Mouse (Mus musculus) c-Kit-positive CD71-negative TER-119-negative erythroid progenitor cells, embryonic 14.5 days (primary cell): ENCODE data around the gene D430042O09Rik.
"Not testable (repeated sequence)": the region's sequence is repeated elsewhere in the genome, so short reads cannot be mapped to it uniquely, and the experiment has no call there.

Experiments used
- DNase-seq: peaks from one replicate; pipeline ENCODE4 v3.0.0-alpha.2; 2013; ENCODE audit warnings: low read depth

D430042O09Rik gene

DNA sequence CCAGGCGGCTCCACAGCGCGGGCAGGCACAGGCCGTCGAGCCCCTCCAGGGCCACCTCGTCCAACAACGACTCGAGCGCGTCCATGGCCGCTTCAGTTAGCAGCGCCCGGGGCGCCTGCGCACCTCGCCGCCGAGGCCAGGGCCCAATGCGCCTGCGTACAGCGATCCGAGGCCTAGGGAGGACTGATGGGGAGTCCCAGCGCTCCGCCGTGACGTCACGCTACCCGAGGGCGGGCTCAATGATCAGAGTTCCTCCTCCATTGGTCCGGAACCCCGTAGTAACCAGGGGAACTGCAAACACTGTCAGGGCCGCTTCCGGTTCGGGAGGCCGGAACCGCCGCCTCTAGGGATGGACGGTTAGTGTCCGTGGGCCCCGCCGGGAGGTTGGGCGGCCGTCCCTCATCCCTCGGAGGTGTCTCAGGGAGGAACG lies at the start of gene D430042O09Rik, which contains the start of gene Gtf3c1:
Gene D430042O09Rik (plus strand): TSS at position 296 of the 430 bp plus-strand sequence.
Gene Gtf3c1 (minus strand): TSS at position 188 of the 430 bp plus-strand sequence.
- DNase-seq: peak; percentile 99

DNA sequence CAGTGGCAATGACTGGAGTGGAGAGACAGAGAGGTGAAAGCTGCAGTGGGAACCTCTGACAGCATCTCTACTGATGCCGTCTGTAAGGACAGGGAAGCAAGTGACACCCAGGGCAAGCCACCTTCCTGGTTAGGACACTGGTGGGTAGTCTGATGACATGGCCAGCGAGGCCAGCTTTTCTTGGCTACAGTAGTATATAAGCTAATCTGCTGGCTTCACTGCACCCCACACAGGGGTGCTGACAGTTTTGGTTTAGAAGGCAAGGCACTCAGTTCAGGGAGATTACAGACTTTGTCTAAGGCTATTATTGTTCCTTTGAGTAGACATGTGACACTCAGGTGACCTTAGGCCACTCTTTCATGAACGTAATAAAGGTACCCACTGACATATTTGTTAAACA lies 44.0 kb upstream of the D430042O09Rik start:
- no peak for DNase-seq

DNA sequence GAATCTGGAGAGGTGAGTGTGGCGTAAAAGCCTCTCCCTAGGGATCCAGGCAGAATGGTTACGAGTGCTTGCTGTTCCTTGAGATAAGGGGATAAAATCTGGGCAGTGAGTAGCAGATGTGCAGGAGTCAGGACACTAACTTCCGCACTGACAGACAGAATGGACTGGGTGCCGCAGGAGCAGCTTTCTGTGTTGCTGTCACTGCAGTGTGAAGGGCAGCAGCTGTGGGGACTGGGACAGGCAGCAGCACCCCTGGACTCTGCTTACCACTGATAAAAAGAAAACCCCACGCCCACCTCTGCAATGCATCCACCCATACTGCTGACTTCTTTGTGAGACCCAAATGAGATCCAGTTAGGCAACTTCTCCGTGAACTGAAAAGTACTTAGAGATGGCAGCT lies 36.8 kb upstream of the D430042O09Rik start:
- no peak for DNase-seq

DNA sequence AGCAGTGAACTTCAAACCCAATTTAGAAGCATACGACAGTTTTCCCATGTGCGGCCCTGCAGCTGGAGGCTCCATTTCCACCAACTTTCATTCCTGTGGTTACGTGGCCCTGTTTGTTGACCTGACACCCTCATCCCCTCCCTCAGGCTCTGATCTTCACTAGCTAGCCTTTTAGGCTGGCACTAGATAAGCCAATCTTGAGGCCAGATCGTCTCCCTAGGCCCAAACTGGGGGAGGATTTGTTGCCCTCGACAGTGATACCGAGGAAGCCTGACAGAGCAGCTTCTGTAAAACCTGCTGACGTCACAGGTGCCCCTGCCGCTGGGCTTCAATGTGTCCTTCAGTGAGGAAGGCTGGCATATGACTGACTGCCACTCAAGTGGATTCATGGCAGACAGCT lies 36.3 kb upstream of the D430042O09Rik start:
- no peak for DNase-seq

DNA sequence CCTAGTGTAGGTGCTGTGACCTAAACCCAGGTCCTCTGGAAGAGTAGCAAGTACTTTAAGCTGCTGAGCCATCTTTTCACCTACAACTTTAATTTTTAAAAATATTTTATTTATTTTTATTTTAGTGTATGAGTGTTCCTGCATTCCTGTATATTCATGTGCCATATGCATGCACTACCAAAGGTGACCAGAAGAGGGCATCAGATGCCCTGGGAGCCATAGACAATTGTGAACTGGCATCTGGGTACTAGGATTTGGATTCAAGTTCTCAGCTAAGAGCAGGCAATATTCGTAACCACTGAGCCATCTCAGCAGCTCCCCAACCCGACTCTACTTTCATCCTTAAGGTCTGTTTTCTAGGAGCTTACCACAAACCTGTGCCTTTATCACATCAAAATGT lies 32.8 kb upstream of the D430042O09Rik start:
- peak; percentile 44 for DNase-seq

DNA sequence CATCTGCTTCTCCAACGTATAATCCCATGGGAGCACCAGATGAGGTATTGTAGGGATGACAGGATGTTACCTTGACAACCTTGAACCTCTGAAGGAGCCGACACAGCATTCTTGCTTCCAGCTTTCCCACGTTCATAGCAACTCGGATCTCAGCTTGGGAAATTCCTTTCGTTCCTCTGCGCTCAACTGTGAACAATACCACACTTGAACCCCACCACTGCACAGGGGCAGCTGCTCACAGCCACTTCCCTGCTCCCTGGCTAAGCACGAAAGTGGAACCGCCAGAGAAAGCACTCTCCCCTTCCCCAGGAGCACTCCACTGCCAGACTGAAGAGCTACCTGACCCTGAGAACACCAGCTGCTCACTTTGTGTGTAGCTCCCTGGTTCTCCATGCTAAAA lies 28.9 kb upstream of the D430042O09Rik start:
- no peak for DNase-seq

DNA sequence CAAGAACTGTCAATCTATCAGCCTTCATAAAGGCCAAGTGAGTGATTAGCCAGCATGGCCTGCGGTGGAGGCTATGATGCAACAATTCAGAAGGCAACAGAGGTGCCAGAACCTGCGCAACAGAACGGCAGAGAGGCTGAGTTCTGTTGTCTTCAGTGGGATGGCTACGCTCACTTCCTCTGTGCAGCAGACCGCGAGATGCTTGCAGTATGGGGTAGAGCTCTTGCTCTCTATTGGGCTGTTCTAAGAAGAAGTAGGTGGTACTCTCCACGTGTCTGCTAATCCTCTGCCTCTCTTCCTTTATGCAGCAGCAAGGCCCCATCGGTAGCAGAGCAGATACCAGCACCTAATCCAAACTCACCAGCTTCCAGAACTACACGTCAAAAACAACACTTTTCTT lies 27.8 kb upstream of the D430042O09Rik start:
- no peak for DNase-seq

DNA sequence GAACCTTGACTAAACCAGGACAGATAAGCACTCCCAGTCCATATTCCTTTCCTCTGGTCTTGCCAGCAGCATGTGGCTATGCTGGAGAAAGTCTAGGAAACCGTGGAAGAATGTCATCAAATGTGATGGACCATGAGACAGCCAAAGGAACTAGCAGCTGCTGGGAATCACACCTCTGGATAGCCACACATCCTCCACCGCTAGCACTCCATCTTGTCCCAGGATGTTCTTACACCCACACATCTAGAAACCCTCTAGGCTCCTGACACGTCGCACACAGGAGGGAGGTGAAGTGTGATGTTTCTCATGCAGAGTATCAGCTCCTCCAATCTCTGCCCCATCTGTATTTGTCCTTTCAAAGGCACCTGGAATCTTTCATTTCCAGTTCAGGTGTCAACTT lies 17.2 kb upstream of the D430042O09Rik start:
- no peak for DNase-seq

DNA sequence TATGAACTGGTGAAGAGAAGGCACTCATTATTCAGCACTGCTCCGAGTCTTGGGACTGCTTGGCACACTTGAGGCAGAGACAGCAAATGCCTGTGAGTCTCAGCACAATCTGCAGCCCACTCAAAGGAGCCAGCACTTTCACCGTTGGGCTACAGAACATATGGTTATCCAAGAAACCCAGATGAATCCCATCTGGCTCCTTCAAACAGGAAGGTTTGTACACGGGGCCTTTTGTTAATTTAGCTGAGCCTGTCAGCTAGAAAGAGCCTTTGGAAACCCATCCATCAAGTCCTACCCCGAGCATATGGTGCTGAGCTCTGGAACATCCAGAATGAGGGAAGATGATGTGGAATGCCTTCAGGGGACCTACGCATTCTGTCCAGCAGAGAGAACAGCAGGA lies 13.6 kb upstream of the D430042O09Rik start:
- no peak for DNase-seq

DNA sequence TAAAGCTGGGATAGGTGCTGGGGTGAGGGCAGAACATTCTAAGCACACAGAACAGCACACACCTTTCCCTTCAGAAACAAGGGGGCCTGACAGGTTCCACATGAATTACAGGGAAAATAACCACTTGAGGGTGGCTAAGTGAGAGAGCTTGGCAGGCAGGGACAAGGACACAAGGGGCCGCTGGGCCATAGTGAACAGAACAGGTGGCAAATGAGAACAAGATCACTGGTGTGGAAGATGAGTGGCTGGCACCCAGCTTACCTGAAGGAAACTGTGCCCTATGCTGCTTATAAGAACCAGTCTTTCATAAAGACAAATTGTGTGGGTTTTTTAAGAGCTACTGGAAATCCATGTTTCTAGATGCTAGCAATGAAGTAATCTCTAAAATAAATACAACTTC lies 4.9 kb upstream of the D430042O09Rik start:
- DNase-seq: no peak

DNA sequence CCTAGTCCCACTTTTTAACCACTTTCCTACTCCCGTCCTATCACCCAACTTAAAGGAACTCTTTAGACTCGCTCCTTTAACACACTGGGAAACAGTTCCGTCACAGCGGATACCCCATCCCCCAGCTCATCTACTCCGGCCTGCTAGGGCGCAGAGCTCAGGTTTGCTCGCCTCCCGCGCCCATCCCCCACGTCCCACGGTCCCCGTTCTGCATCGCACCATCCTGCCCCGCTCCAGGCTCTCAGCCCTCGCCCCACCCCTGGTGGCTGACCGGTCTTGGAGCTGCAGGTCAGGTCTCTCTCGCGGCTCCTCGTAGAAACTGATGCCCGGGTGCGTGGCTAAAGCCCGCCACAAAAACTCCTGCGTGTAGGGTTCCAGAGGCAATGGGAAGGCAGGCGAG lies 502 bp upstream of the D430042O09Rik start:
- DNase-seq: no peak

DNA sequence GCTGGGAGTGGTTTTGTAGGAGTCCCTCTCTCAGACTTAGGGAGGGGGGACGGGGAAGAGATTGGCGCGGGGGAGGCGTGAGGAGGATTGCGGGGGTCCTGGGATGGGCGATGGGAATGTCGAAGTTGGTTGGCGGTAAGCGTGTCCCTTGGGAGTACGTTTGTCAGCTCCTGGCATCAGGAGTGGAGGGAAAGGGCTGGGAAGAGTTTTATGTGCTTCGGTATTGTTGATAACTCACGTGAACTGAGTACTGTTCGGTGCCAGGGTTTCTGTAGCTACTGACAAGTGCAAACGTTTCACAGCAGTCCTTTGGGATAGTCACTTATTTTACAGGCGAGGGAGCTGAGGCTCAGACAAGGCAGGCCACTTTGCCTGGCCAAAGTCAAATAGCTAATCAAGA lies 412 bp downstream of the D430042O09Rik start:
- no peak for DNase-seq

DNA sequence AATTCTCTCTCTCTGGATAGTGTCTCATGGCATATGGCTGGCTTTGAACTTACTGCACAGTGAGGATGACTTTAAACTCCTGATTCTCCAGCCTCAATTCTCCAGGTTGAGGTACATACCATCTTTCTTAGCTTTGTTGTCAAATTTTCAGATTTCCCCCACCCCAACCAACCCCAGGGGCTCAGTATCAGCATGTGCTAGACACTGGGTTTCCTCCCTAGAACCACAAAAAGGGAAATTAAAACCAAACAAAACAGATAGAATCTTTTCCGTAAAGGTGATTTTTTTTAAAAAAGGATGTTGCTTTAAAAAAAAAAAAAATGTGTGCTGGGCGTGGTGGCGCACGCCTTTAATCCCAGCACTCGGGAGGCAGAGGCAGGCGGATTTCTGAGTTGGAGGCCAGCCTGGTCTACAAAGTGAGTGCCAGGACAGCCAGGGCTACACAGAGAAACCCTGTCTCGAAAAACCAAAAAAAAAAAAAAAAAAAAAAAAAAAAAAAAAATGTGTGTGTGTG lies 5.9 kb downstream of the D430042O09Rik start:
- DNase-seq: not testable (repeated sequence)

DNA sequence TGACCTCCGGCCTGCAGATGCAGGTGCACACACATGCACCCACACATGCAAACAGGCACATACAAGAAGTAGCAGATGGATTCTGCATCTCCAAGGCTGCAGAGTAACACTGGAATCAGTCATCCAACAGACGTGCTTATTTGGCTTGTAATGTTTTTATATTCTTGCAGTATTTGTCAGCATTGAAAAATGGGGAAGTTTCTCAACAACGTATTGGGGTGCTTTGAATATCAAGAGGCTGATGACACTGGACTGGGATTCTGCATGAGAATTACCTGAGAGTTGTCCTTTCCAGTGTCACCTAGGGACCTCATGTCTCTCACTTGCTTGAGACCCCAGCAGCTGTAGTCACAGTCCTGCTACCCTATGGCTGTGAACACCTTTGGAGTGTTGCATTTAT lies 7.1 kb downstream of the D430042O09Rik start:
- no peak for DNase-seq

DNA sequence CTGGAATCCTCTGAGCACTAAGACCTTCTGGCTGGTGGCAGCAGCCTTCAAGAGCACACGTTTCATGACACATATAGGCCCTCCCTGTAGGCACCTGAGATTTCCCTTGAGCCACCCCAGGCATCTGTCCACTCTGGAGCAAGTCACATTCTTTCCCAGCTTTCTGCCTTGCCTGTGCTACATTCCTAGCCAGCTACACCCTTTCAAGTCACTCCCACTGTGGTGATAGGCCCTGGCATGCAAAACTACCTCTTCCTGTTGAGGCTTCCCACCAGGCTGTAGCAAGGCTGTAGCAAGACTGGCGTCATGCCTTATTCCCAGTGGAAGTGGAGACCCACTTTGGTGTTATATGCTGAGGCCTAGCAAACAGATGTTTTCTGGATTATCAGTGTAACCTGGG lies 9.0 kb downstream of the D430042O09Rik start:
- no peak for DNase-seq

DNA sequence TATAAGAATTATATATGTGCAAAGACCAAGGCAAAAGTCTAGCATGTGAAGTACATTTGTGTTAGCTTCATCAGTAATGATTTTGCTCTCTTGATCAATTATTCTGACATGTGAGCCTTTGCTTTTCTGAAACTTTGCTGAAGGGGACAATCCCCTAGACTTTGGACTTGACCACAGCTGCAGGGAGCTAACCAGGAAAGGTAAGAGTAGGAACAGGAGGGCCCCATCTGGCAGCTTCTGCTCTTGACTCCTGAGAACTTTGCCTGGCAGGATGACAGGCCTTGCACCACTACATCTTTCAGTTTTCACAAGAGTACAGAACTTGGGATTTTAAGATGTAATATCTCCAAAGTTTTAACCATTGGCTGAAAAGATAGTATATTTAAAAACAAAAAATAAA lies 9.9 kb downstream of the D430042O09Rik start:
- no peak for DNase-seq

DNA sequence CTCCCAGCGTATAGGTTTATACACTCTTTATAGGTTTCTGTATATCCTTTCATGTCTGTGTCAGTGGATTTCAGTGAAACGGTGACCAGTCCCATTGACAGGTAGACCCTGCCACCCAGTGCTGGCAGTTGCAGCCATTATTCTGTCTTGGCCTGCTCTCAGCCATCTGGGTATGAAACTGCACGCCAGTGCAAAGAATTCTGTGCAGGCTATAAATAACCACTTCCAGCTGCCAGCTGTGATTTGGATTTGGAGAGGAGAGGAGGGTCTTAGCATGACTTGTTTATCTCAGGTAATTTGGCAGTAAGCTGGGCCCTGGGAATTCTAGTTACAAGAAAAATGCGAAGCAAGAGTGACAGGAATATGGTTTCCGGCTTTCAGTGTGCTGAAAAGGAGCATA lies 12.7 kb downstream of the D430042O09Rik start:
- no peak for DNase-seq

DNA sequence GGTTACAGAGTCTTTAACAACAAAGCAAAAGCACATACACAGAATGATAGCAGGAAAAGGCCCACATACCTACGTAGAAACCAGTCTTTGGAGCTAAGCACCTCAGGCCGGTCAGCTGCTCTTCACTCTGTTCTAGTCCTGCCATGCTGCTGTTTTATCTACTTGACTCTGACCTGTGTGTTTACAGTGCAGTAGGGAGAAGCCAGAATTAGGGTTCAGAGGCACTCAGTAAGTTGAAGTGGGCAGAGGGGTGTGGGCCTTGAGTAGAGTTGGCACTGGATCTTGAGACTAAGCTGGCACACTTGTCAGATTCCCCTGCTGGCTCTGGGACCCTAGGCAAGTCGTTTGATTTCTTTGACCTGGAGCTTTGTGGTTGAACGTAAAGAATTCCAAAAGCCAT lies 13.3 kb downstream of the D430042O09Rik start:
- DNase-seq: no peak

DNA sequence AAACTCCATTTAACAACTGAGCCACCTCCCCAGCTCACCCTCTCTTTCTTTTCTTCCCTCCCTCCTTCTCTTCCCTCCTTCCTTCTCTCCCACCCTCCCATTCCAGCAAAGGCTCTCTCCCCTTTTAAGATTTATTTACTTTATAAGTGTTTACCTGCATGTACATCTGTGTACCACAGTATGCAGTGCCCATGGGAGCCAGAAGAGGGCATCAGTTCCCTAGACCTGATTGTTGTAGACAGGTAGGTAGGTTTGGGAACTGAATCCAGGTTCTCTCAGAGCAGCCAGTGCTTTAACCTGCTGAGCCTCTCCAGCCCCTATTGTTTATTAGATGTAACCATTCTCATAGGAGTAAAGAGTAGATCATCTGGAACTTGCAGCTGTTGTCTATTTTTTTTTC lies 14.4 kb downstream of the D430042O09Rik start:
- no peak for DNase-seq

DNA sequence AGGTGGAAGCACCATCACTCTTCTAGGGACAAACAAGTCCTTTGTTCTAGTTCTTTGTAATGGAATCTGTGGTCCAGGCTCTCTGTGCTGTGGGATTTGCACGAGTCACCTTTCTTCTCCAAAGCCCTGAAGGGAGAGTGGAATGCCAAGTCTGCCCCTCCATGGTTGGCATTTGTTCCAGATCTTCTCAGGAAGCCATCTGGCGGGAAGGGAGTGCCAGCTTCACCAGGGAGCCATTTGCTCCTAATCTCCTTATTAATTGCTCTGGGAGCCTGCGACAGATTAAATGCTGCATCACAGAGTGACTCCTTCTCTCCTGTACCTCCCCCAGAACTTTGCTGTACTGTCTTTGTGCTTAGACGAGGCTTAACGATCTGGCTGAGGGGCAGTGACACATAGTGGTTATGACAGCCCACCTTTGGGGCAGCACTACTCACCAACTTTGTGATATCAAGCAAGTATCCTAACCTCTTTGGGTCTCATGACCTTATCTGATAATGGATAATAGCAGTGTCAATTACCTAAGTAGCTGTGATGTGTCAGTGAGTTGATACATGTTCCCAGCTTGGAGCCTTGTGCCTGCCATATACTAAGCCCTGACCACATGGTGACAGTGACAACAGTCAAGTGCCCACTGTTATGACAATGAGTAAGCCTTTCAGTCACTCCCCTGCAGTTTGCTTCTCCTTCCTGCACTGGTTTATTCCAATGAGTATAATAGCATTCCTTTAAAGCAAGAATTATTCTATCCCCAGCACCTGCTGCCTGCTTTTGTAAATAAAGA lies 15.7 kb downstream of the D430042O09Rik start:
- DNase-seq: no peak

DNA sequence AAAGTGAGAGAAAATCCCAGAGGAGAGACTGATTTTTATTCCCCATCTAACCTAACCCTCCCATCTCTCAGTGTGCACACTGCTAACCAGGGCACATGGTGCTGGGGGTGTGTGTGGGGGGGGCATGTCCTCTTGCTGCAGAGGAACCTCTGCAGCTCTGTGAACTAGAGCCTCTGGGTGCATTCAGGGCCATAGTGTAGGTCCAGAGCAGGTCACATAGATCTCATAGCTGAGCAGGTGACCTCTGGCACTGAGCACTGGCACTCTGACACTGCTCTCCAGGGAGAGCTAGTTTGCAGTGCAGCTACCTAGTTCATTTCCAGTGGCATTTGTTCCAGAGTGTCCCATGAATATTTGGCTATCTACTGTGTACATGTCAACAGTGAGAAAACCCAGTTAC lies 24.0 kb downstream of the D430042O09Rik start:
- no peak for DNase-seq

DNA sequence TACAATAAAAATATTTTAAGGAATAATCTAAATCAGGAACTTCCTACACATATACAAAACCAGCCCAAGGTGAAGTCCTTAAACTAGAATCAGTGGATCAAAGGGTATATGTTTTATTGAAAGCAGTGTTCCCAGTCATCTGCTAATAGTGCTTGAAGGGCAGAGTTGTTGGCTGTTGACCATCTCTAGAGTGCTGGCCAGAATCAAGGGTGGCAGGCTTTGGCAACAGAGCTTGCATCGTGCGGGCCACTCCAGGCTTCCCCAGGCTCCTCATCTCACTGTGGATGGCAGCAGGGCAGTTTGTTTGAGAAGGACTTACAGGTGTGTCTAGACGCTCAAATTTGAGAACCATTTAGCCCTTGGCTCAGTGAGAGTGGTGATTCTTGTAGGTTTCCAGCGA lies 26.1 kb downstream of the D430042O09Rik start:
- no peak for DNase-seq

DNA sequence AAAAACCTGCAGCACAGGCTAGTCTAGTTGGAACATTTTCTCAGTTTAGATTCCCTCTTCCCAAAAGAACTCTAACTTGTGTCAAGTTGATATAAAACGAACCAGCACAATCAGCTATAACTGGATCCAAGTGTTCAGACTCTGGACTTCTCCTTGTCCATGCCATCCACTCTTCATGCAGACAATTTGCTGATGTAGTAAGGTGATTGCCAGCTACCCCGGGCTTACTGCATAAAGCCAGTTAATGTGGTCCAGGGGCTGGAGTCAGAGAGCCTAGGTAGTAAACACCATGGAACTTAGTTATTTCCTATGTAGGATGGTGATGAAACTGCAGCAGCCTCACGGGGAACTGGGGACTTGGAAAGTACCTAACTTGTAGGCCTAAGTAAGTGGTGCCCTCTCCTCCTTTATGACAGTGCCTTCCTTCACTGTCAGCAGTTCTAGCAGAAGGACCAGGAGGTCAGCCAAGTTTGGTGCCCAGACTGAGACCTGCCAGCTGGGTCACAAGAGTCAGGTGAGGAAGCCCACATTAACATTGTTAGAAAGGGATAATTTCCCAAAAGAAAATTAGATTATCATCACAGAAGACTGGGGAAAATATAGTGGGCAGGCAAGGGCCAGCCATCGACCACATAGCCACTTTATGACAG lies 28.8 kb downstream of the D430042O09Rik start:
- no peak for DNase-seq
